Mouse (Mus musculus) ES-E14 (cell line): Measurements from ENCODE around the gene Sdsl.

ENCODE experiments used
- CHD2 ChIP-seq: IDR thresholded peaks from 2 replicates; pipeline ENCODE4 v1.6.1; 2014; ENCODE audit warnings: mild to moderate bottlenecking, low read depth, low read length, inconsistent platforms
- HCFC1 ChIP-seq: IDR thresholded peaks from 2 replicates; pipeline ENCODE4 v1.6.1; 2012; ENCODE audit warnings: low read length, inconsistent platforms, borderline replicate concordance; ENCODE audit not compliant: insufficient read depth
- MAFK ChIP-seq: IDR thresholded peaks from 2 replicates; pipeline ENCODE4 v1.6.1; 2014; ENCODE audit warnings: mild to moderate bottlenecking, low read depth, low read length, inconsistent platforms; ENCODE audit not compliant: insufficient read depth
- ZC3H11A ChIP-seq: IDR thresholded peaks from 2 replicates; pipeline ENCODE4 v1.6.1; 2012; ENCODE audit warnings: low read depth, mild to moderate bottlenecking, inconsistent platforms, low read length, borderline replicate concordance

GRCm38 (mm10) chr5:120502147-120502621 is 29.6 kb upstream of the Sdsl start:
- TF ChIP-seq ZC3H11A, result no peak
- TF ChIP-seq MAFK, result no peak
- no peak for TF ChIP-seq HCFC1
- no peak for TF ChIP-seq CHD2
